Mouse (Mus musculus): Measurements from ENCODE around the gene Arrdc5. TPM values are rescaled to one million over a fixed set of nuclear protein-coding genes. Genes with fewer than 3 reads are reported as not detected.

Arrdc5 gene
- polyA plus RNA-seq (2015; fragmentation: Nextera tagmentation; extraction: Ambion mirVana), result not detected in 2 replicates

DNA sequence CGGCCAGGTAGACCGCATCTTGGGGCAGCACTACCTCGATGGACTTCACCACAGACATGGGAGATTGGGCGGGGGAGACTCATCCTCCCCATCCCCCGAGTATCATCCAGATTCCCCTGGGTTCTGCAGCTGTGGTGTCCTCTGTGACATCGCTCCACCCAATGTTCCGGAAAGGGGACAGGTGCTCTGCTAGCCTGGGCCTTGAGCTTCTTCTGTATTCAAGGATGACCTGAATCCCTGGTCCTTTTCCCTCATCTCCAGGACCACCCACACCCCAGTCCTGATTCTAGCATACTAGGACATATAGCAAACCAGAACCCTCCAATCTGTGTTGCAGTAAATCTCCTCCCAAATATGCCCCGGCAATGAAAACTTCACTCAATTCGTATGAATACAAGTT is at the start of gene Arrdc5:
Gene Arrdc5, minus strand, starts transcription at position 101 of the 400 bp plus-strand sequence.
- Histone ChIP-seq H3K27me3 (peaks cover 7% of the 10 kb centered on the region; the same call in 1 of the 2 replicates), H3K4me1 (replicated peaks) (peaks cover 20% of the 10 kb centered on the region), H3K4me3 (no peak within 1 kb of the TSS), H3K9ac (no peak within 1 kb of the TSS), H3K36me3 (no peaks in the 10 kb centered on the region), H3K4me2 (no peak within 1 kb of the TSS), H3K27ac (no peak within 1 kb of the TSS), H3K9me3 (no peaks in the 10 kb centered on the region)
- WGBS, result 93% methylated on average over 9 of the region's 9 CpGs
- ATAC-seq (ENCODE audit: low FRiP score), result no peak

DNA sequence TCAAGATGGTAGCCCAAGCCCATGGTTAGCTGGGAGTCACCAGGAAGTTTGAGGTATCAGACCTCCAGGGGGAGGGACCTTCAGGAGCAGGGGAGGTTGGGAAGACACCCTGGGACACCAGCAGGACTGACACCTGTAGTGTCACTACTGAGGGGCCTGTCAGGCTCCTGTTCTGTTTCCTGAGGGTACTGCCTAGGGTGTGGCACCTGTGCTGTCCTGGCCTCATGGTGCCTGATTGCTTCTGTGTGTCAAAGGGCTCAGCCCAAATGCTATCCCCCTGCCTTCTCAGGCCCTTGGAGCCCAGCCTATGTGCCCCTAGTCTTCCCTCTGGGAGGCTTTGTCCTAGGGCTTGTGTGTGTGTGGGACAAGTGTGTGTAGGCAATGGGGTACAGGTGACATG is 48.5 kb upstream of the Arrdc5 start:
- no peak for ATAC-seq (ENCODE audit: low FRiP score)
- no peak overlapping the region for H3K9ac ChIP-seq

DNA sequence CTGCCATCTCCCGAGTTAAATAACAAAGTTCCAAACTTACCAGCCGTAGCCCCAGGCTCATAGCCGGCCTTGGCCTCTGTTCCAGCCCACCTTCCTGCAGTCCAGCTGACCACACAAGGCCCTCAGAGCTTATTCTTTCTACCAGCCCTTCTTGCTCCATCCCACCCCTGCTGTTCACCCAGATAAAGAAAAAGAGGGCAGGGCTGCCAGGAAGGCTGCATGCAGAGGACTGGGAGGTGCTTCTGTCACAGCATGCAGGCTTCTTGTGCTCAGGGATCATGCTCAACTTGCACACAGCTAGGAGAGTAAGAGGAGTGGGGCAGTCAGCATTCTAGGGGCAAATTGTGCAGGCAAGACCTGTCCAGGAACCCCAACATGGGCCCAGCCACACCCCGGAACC is 48.0 kb upstream of the Arrdc5 start:
- Histone ChIP-seq H3K36me3 (peaks cover 29% of the 10 kb centered on the region), H3K4me1 (replicated peaks) (peaks cover 49% of the 10 kb centered on the region), H3K4me3 (no peak overlapping the region), H3K9me3 (no peaks in the 10 kb centered on the region), H3K27ac (no peak overlapping the region), H3K27me3 (no peaks in the 10 kb centered on the region), H3K4me2 (no peak overlapping the region), H3K9ac (peak overlapping the region; percentile 19; the same call in 1 of the 2 replicates)
- WGBS, result 70% methylated on average over 4 of the region's 4 CpGs
- no peak for ATAC-seq (ENCODE audit: low FRiP score)

More for the DNA sequence above, 48.5 kb upstream of the Arrdc5 start:
- Histone ChIP-seq H3K9me3 (no peaks in the 10 kb centered on the region), H3K4me3 (no peak overlapping the region), H3K27me3 (no peaks in the 10 kb centered on the region), H3K36me3 (peaks cover 33% of the 10 kb centered on the region), H3K4me2 (no peak overlapping the region), H3K4me1 (replicated peaks) (peaks cover 45% of the 10 kb centered on the region), H3K27ac (no peak overlapping the region)

- no peaks in the 10 kb centered on the region for H3K9me3 ChIP-seq
- peaks cover 61% of the 10 kb centered on the region for H3K4me1 ChIP-seq (replicated peaks)
- H3K9ac ChIP-seq, result no peak overlapping the region
- peaks cover 9% of the 10 kb centered on the region; the same call in 1 of the 2 replicates for H3K36me3 ChIP-seq
- 91% methylated on average over 2 of the region's 2 CpGs for WGBS
- no peaks in the 10 kb centered on the region for H3K27me3 ChIP-seq
- H3K27ac ChIP-seq, result no peak overlapping the region
- H3K4me2 ChIP-seq, result no peak overlapping the region
- H3K4me3 ChIP-seq, result no peak overlapping the region
- no peak for ATAC-seq (ENCODE audit: low FRiP score)
Observed at GRCm38 (mm10) chr17:56345364-56345763, 45.3 kb upstream of the Arrdc5 start.

DNA sequence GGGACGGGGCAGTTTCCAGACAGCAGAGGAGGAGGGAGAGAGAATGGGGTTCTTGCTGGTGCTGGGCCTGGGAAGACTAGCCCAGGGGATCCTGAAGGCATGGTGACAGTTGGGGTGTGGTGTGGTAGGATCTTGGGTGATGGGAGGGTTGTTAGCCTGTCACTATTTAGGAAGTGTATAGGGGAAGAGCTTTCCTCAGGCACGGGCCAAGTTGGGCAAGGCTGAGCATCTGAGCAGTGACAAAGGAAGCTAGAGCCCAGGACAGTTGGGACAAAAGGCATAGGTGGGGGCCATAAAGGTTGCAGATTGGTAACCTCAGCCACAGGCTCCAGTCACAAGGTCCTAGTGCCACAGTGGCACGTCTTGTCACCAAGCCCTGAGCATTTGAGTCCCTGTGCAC is 43.4 kb upstream of the Arrdc5 start:
- no peak for ATAC-seq (ENCODE audit: low FRiP score)
- H3K4me3 ChIP-seq, result no peak overlapping the region
- H3K9ac ChIP-seq, result no peak overlapping the region
- H3K4me2 ChIP-seq, result no peak overlapping the region
- 78% methylated on average over 3 of the region's 3 CpGs for WGBS
- no peaks in the 10 kb centered on the region for H3K27me3 ChIP-seq
- H3K4me1 ChIP-seq (replicated peaks), result peaks cover 48% of the 10 kb centered on the region
- peaks cover 9% of the 10 kb centered on the region; the same call in 1 of the 2 replicates for H3K36me3 ChIP-seq
- H3K9me3 ChIP-seq, result no peaks in the 10 kb centered on the region
- H3K27ac ChIP-seq, result no peak overlapping the region

- Histone ChIP-seq H3K9ac (0 out of 2 replicates have a peak overlapping the region, but pooled peaks have one; percentile 13), H3K4me1 (replicated peaks) (peaks cover 51% of the 10 kb centered on the region), H3K9me3 (no peaks in the 10 kb centered on the region), H3K4me3 (no peak overlapping the region), H3K36me3 (peaks cover 9% of the 10 kb centered on the region; the same call in 1 of the 2 replicates), H3K4me2 (no peak overlapping the region), H3K27me3 (no peaks in the 10 kb centered on the region), H3K27ac (no peak overlapping the region)
- no peak for ATAC-seq (ENCODE audit: low FRiP score)
Observed at GRCm38 (mm10) chr17:56340717-56341116, 40.6 kb upstream of the Arrdc5 start.

- no peaks in the 10 kb centered on the region for H3K27me3 ChIP-seq
Observed at GRCm38 (mm10) chr17:56338909-56339308, 38.8 kb upstream of the Arrdc5 start.

DNA sequence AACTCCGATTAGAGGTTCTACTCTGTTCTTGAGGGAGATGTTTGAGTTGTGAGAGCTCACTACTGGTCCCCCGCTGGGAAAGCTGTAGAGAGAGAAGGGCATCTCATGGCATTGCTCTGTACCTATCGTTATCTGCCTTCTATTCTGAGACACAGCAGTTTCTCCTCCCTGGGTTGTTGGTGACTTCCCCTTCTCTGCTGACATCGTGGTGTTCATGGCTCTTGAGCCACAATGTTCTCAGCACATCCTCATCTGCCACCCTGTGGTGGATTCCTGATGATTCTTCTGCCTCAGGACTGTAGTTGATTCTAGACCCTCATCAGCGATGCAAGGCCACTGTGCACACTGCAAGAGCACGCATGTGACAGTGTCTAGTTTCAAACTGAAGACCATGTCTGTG is 37.7 kb upstream of the Arrdc5 start:
- Histone ChIP-seq H3K27me3 (no peaks in the 10 kb centered on the region), H3K4me1 (replicated peaks) (peaks cover 54% of the 10 kb centered on the region), H3K9me3 (no peaks in the 10 kb centered on the region), H3K9ac (no peak overlapping the region), H3K4me2 (no peak overlapping the region), H3K27ac (no peak overlapping the region), H3K4me3 (no peak overlapping the region), H3K36me3 (peaks cover 6% of the 10 kb centered on the region)
- WGBS, result 95% methylated on average over 6 of the region's 6 CpGs
- no peak for ATAC-seq (ENCODE audit: low FRiP score)

More at GRCm38 (mm10) chr17:56338909-56339308, 38.8 kb upstream of the Arrdc5 start:
- ATAC-seq (ENCODE audit: low FRiP score), result no peak
- peaks cover 6% of the 10 kb centered on the region for H3K36me3 ChIP-seq
- no peaks in the 10 kb centered on the region for H3K9me3 ChIP-seq
- H3K4me3 ChIP-seq, result no peak overlapping the region
- H3K9ac ChIP-seq, result no peak overlapping the region
- no peak overlapping the region for H3K27ac ChIP-seq
- peaks cover 55% of the 10 kb centered on the region for H3K4me1 ChIP-seq (replicated peaks)
- H3K4me2 ChIP-seq, result no peak overlapping the region
- 49% methylated on average over 4 of the region's 4 CpGs for WGBS

DNA sequence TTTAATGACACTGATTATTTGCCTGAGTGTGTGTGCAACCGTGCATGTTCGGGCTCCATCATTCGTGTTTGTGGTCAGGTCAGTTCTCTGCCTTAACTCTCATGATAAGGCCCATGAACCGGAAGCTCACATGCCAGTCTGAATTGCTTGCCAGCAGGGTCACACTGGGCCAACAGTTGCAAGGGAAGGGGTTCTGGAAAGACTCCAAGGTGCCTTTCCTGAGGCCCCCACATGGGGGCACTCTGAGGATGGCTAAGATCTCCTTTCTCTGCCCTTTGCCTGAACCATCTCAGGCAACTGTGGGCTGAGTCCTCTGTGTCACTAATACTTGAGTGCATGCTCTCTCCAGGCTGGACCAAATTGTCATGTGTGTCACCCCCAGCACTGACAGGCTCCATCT is 37.1 kb upstream of the Arrdc5 start:
- no peaks in the 10 kb centered on the region for H3K27me3 ChIP-seq
- H3K4me2 ChIP-seq, result no peak overlapping the region
- peaks cover 6% of the 10 kb centered on the region for H3K36me3 ChIP-seq
- no peak overlapping the region for H3K4me3 ChIP-seq
- H3K4me1 ChIP-seq (replicated peaks), result peaks cover 60% of the 10 kb centered on the region
- H3K9ac ChIP-seq, result no peak overlapping the region
- no peak for ATAC-seq (ENCODE audit: low FRiP score)
- 52% methylated on average over 4 of the region's 4 CpGs for WGBS
- H3K9me3 ChIP-seq, result no peaks in the 10 kb centered on the region
- no peak overlapping the region for H3K27ac ChIP-seq

GRCm38 (mm10) chr17:56332987-56333386 is 32.9 kb upstream of the Arrdc5 start:
- Histone ChIP-seq H3K4me3 (no peak overlapping the region), H3K36me3 (peaks cover 6% of the 10 kb centered on the region), H3K27ac (no peak overlapping the region), H3K4me1 (replicated peaks) (peaks cover 83% of the 10 kb centered on the region), H3K9me3 (no peaks in the 10 kb centered on the region), H3K4me2 (no peak overlapping the region), H3K27me3 (no peaks in the 10 kb centered on the region), H3K9ac (no peak overlapping the region)
- 45% methylated on average over 8 of the region's 8 CpGs for WGBS
- no peak for ATAC-seq (ENCODE audit: low FRiP score)

- H3K36me3 ChIP-seq, result peaks cover 6% of the 10 kb centered on the region
- peaks cover 76% of the 10 kb centered on the region for H3K4me1 ChIP-seq (replicated peaks)
- H3K9ac ChIP-seq, result peak overlapping the region; percentile 25; the same call in 1 of the 2 replicates
- H3K4me3 ChIP-seq, result no peak overlapping the region
- H3K27ac ChIP-seq, result peak overlapping the region; percentile 35; the same call in 1 of the 2 replicates
- ATAC-seq (ENCODE audit: low FRiP score), result no peak
- no peaks in the 10 kb centered on the region for H3K9me3 ChIP-seq
- no peaks in the 10 kb centered on the region for H3K27me3 ChIP-seq
- H3K4me2 ChIP-seq, result no peak overlapping the region
Observed at GRCm38 (mm10) chr17:56331256-56331655, 31.2 kb upstream of the Arrdc5 start.

DNA sequence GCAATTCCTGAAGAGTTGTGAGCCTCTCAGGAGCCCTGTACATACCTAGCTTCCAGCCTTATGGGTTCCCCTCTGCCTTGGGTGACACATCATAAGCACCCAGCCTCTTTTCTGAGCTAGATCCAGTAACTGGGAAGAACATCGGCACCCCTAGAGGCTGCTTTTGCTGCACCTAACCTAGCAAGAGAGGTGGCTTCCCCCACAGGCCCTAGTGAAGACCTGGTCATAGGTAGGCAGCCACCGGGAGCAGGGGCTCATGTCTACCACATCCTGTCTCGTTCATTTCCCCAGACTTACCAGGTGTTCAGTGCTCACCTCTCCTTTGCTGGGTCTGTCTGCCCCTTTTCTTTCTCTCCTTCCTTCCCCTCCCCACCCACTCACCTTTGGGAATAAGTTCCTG is 30.3 kb upstream of the Arrdc5 start:
- no peak for ATAC-seq (ENCODE audit: low FRiP score)
- 87% methylated on average over 3 of the region's 3 CpGs for WGBS
- peaks cover 67% of the 10 kb centered on the region for H3K4me1 ChIP-seq (replicated peaks)

GRCm38 (mm10) chr17:56329267-56329666 is 29.2 kb upstream of the Arrdc5 start:
- Histone ChIP-seq H3K9me3 (no peaks in the 10 kb centered on the region), H3K4me1 (replicated peaks) (peaks cover 70% of the 10 kb centered on the region), H3K9ac (no peak overlapping the region), H3K36me3 (no peaks in the 10 kb centered on the region), H3K27me3 (no peaks in the 10 kb centered on the region), H3K4me3 (no peak overlapping the region), H3K27ac (no peak overlapping the region), H3K4me2 (no peak overlapping the region)
- no peak for ATAC-seq (ENCODE audit: low FRiP score)

More for the DNA sequence above, 30.3 kb upstream of the Arrdc5 start:
- 0 out of 2 replicates have a peak overlapping the region, but pooled peaks have one; percentile 19 for H3K27ac ChIP-seq
- peak overlapping the region; percentile 26; the same call in 1 of the 2 replicates for H3K9ac ChIP-seq
- peaks cover 6% of the 10 kb centered on the region for H3K36me3 ChIP-seq
- no peaks in the 10 kb centered on the region for H3K9me3 ChIP-seq
- H3K4me3 ChIP-seq, result no peak overlapping the region
- no peaks in the 10 kb centered on the region for H3K27me3 ChIP-seq
- no peak overlapping the region for H3K4me2 ChIP-seq

Measured in hindbrain, embryonic 13.5 days (tissue).